Mouse (Mus musculus): ENCODE measurements around the gene Grb10. TPM values are rescaled to one million over a fixed set of nuclear protein-coding genes. Genes with fewer than 3 reads are reported as not detected.

Grb10 gene
- total RNA-seq, 2 experiments from 2014 or later, result 410 to 422 TPM

DNA sequence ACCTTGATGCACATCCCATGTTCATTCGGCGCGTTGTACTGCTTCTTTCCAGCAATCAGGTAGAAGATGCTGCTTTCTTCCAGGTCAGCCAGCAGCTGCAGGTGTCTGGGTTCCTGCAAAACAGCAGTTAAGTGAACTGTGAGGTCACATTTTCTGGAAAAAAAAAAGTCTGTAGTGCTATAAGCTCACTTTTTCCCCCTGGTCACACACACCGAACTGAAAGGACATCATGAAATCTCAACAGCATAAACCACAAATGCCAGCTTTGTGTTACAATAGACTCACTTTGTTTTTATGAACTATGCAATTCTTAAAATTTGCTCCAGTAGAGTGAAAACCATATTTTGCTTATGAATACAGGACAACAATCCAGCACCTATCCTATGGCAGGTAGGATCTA is 93.7 kb downstream of the Grb10 start:
- DNase-seq, result no peak

DNA sequence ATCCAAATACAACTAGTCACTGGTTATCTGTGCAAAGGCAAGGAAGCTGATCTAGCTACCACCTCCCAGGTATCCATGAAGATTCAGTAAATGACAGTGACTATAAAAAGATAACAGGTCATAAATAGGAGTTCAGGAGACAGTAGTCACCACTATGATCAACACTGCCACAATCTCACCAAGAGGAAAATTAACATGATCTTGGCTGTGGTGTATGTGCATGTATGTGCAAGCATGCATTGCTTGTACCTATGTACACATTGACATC is 94.5 kb downstream of the Grb10 start:
- DNase-seq, result no peak

- DNase-seq, result no peak
Measured at GRCm38 (mm10) chr11:11943240-11944081, 95.0 kb downstream of the Grb10 start.

DNA sequence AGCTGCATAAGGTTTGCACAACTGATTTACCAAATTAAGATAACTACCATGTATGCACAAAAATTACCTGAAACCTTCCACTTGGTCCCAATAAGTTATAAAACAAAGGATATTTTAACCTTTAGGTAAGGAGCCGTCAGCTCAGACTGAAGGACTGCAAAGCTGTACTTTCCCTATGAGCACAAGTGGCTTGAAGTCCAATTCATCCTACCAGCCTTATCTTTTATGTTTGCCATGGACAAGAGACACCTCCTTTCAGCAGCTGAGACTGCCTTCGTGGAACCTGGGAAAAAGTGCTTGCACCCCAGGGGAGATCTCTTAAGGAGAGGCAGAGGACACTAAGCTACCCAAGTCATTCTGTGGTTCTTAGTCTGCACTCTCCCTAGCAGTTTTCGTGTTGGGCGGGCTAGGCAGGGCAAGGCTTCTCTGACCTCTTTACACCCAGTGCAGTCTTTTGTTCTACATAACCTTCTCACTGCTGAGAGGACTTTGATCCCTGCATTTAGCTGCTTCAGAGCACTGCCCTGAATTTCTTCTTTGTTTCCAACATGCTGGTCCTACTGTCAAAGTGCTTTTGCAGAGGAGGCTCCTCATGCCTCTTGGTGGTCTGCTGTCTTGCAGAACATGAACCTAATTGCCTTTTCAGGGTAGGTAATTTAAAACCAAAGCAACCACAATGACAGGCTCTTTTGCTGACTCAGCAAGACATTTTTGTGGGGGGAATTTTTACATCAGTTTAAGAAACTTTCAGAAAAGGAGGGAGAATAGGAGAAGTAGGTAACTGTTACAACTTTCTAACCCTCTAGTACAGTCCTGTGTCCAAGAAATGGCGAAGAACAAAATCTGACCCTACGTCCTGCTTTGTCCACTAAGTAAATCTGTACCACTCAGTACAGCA is 95.9 kb downstream of the Grb10 start:
- DNase-seq, result no peak

DNA sequence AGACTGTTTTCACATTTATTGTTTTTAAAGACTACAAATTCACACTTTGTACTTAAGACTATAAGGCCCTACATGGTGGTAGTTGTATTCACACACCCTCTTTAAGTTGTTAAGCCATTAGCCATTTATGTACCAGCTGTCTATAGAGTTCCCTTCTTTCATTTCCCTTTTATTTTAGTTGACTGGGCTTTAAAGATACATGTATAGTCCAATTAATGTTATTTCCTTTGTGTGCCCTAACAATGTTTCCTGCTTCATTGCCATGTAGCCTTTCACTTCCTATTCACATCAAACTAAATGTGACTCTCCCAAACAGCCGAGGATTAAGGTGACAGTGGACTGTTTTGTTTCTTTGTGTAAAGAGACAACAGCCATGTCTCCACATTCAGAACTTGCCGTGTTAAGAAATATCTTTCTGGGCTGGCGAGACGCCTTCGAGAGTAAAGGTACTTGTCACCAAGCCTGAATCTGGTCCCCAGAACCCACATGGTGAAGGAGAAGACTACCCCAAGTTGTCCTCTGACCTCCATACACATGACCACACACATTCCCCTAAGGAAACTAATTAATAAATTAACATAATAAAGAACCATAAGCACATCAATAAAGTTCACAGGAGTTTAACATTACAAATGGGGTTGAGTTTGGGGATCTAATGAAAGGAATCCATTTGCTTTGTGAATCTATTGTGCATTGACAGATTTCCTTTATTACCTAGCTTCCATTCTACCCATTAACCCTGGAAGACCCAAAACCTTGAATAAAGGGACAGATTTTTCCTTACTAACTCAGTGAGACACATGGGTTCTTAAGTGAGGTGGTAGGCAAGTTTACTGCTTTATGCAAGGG is 97.4 kb downstream of the Grb10 start:
- DNase-seq, result no peak

DNA sequence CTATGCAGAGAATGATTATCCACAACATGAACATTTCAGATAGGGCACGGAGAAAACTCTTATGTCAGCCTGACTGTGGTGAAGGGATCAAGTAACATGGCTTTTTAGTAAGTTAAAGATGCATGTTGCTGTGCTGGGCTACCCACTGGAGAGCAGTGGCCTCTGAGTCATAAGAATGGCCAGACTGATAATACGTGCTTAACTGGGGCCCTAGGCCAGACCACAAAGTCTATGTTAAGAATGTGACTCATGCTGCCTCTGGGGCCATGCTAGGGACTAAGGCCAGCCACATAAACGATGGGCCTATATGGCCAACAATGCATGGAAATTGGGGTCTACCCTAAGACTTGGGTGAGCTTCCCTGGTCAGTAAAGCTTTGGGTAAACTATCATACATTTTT is 98.9 kb downstream of the Grb10 start:
- no peak for DNase-seq

DNA sequence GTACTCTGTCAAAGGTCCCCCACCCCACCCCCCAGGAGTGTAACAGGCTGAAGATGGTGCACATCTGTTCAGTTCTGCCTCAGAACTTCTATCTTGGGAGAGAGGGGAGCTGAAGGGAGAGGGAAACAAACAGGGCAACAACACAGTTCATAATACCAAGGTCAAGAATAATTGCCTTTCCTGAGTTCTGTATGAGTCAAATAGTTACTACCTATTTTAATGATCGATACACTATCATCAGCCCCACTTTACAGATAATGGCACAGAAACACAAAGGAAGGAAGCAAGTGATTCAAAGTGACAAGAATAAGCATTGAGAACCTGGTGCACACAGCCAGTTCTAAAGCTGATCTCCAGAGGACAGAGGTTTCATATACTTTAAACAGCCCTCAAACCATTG is 99.9 kb downstream of the Grb10 start:
- DNase-seq, result no peak

DNA sequence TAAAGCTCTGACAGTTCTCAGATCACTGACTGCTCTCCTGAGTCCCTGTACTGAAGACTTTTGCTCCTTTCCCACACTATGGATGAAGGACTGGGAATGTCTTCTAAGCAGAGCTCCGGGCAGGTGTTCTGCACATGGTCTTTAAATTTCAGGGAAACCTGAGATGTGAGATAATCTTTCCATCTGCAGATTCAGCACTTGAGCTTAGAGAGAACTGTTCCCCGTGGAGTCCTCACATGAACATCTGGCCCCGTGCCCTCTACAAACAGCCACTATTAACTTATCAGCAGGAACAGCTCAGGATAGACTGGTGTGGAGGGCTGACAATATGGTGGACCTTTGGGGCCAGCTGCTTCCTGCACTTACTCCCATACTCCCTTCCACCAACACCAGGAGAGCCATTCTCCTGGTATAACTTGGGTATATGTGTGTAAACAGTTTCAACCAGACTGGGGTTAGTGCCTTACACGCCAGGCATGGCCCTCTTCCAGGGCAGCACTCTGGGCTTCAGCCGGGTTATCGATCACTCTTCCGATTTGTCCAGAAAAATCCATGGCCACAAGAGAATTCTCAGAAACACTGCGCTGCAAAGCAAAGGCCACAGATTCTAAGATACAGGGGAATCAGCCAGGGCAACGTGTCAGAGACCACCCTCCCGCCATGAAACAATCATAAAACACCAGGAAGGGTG is 101.0 kb downstream of the Grb10 start:
- no peak for DNase-seq

GRCm38 (mm10) chr11:11934808-11935207 is 103.7 kb downstream of the Grb10 start:
- no peak for DNase-seq

GRCm38 (mm10) chr11:11932102-11932789 is 106.2 kb downstream of the Grb10 start:
- DNase-seq, result no peak

DNA sequence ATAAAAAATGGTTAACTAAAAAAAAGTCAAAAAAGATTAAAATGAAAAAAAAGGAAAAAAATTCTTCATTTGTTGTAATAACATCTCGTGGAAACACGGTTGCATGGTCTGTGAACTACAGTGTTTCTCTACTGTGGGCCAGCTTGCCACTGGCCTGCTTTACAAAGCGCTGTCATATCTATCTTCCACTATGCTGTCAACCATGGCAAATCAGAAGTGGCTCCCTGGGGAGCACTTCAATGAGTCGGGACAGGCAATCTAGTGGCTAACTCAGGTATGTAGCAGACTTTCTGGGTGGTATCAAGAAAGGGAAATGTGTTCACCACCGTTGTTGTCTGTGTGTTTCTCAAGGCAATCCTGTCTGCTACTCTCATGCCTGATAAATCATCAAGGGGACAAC is 106.8 kb downstream of the Grb10 start:
- DNase-seq, result no peak

DNA sequence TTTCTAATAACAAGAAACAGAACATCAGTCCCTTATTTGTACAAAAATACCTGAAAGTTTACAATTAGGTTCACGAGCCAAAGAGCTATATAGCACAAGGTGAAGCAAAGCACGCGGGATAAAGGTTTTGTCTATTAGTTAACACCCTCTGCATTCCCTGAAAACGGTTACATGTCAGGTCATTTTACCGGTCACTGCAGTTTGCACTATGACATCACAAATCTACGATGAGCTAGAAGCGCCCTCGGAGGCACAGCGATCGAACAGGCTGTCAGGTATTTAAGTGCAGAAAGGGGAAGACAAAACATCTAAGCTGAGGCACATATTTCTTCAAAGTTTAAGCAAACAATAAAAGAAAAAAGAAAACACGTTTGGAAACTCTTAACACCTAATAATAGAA is 108.0 kb downstream of the Grb10 start:
- DNase-seq, result no peak

GRCm38 (mm10) chr11:11929059-11929458 is 109.4 kb downstream of the Grb10 start:
- no peak for DNase-seq

DNA sequence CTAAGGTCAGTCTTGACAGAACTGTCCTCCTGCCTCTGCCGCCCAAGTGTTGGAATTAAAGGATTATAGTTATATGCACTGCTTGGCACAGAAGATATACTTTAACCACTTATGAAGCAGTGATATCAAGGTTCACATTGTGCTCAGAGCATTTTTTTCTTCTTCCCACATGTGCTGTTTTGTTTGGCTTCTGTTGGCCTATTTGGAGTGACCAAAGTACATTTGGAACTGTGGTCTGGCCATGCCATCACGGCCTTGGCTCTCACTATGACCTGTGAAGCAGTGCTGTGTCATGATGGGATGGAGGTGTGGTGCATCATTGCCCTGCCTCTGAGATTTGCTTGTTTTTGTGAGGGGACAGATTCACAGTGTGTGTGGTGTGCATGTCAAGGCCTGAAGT is 109.9 kb downstream of the Grb10 start:
- no peak for DNase-seq

GRCm38 (mm10) chr11:11923900-11924299 is 114.6 kb downstream of the Grb10 start:
- DNase-seq, result no peak

- DNase-seq, result no peak
Measured at GRCm38 (mm10) chr11:11923345-11923744, 115.1 kb downstream of the Grb10 start.

DNA sequence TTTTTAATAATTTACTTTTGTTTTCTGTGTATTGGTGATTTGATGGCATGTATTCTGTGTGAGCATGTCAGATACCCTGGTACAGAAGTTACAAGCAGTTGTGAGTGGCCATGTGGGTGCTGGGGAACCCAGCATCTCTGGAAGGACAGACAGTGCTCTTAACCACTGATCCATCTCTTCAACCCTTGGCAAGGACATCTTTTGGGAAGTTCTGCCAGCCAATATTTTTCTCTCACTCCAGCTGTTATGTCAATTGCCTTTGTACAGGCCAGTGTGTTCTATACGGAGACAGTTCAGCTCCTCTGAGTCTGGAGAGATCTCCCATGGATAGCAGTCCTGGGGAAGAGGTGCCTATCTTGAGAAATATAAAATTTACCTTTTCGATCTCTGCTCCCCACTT is 116.4 kb downstream of the Grb10 start:
- no peak for DNase-seq

DNA sequence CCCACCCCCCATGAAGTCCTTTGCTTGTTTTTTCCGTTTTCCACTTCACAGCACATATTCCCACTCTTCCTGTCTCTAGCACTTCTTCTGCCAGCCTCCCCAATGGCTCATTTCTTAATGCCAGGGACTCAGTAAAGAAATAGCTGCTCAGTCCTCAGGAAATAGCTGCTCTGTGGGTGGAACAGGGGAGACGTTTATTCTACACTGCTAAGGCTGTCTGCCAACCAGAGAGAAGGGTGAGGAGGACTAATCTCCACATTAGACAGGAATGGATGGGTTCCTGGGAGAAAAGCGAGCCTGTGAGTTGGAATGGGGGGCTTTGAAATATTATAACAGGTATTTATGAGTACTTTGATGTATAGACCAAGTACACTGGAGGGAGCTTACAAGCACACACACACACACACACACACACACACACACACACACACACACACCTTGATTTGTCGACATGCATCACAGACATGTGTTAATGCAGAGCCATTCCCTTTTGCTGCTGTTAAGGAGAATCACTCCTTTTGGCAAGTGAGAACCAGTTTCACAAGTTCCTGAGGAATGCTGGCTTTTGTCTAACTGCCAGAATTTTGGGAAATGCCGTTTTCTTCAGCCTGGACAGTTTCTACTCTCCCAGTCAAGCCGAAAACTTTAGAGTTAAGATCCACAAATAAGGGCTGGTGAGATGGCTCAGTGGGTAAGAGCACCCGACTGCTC is 130.6 kb downstream of the Grb10 start:
- no peak for DNase-seq

DNA sequence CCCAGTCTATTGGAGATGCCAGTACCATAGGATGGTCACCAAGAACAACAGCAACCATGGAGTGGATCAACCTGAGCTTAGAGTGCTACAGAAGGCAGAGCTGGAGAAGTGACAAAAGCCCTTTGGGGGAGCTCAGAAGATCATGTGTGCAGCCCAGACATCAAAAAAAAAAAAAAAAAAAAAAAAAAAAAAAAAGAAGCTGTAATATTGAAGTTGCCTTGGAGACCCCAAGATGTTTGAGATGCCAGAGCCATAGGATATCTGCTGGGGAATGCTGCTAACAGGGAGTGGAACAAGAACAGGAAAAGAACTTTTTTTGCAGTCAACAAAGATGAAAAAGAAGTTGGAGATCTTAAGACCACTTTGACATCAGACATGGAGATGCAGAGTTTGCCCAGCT is 133.0 kb downstream of the Grb10 start:
- DNase-seq, result no peak

- DNase-seq, result no peak
Measured at GRCm38 (mm10) chr11:11904995-11905394, 133.5 kb downstream of the Grb10 start.

GRCm38 (mm10) chr11:11901509-11901908 is 137.0 kb downstream of the Grb10 start:
- DNase-seq, result no peak
